Mouse (Mus musculus) cerebellum, adult 2 months (tissue): ENCODE measurements around the gene Tescl.

Experiments
- CTCF ChIP-seq: fragments of 200-500 bp; IDR thresholded peaks from 2 replicates; pipeline ENCODE4 v1.5.1; 2011; ENCODE audit warnings: low read depth, mild to moderate bottlenecking, control low read depth, low read length, moderate library complexity, borderline replicate concordance; ENCODE audit not compliant: insufficient read depth
- POLR2A ChIP-seq: fragments of 200-500 bp; IDR thresholded peaks from 2 replicates; pipeline ENCODE4 v1.6.1; 2011; ENCODE audit warnings: low read length, control low read depth, borderline replicate concordance; ENCODE audit not compliant: insufficient read depth

DNA sequence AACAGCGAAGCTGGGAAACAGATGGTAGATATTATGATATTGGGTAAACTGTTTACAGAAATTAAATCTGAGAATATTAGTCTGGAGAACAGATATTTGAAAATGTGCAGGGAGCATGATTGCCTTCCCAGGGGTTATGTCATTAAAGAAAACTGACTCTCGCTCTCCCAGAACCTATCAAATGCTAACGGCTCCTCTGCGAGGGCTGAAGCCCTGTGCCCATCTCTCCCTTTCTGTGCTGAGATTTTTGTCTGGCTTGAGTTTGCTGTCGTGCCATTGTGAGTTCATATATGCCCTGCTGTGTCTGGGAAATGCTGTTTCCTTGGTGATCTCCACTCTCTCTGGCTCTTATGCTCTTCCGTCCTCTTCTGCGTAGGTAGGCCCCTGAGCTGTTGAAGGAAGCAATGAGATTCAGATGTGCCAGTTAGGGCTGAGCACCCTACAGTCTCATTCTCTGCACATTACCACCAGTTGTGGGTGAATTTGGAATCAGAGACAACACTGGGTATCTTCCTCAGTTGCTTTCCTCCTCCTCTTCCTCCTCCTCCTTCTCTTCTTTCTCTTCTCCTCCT is 10.1 kb upstream of the Tescl start:
- TF ChIP-seq POLR2A: no peak
- no peak for TF ChIP-seq CTCF
